Mouse (Mus musculus): ENCODE data around the gene Ankrd27. TPM values are rescaled to one million over a fixed set of nuclear protein-coding genes. Genes with fewer than 3 reads are reported as not detected.

Ankrd27 gene
- total and polyA plus RNA-seq, 3 experiments = 49.0 to 103 (median 74.9) TPM

Other genes starting within 250 kb of the Ankrd27 start
- 11.9 and 15.3 TPM in 2 replicates for gene Faap24, start 189.4 kb upstream of the Ankrd27 start, total RNA-seq (2012; rRNA removed)
- gene Faap24, start 189.4 kb upstream of the Ankrd27 start, polyA plus RNA-seq (2012; ENCODE audit: insufficient read depth in 1 of 2, insufficient read length in 2 of 2, low read depth in 1 of 2, low replicate concordance in 2 of 2, missing spikeins in 1 of 2) = 10 to 100 TPM in 1 of 2 experiments, not detected in 1; 26.7 TPM
- gene Cep89, start 189.2 kb upstream of the Ankrd27 start, total RNA-seq (2012; rRNA removed) = 13.1 and 15.8 TPM in 2 replicates
- 10 to 100 TPM in 1 of 2 experiments, not detected in 1; 44.5 TPM for gene Cep89, start 189.2 kb upstream of the Ankrd27 start, polyA plus RNA-seq (2012; ENCODE audit: insufficient read depth in 1 of 2, insufficient read length in 2 of 2, low read depth in 1 of 2, low replicate concordance in 2 of 2, missing spikeins in 1 of 2)
- not detected in 2 replicates for gene Slc7a9, start 137.4 kb upstream of the Ankrd27 start, total RNA-seq (2012; rRNA removed)
- gene Slc7a9, start 137.4 kb upstream of the Ankrd27 start, polyA plus RNA-seq (2012; ENCODE audit: insufficient read depth in 1 of 2, insufficient read length in 2 of 2, low read depth in 1 of 2, low replicate concordance in 2 of 2, missing spikeins in 1 of 2) = not detected
- gene Tdrd12, start 48.5 kb upstream of the Ankrd27 start, total RNA-seq (2012; rRNA removed) = 0.26 and 0.50 TPM in 2 replicates
- gene Tdrd12, start 48.5 kb upstream of the Ankrd27 start, polyA plus RNA-seq (2012; ENCODE audit: insufficient read depth in 1 of 2, insufficient read length in 2 of 2, low read depth in 1 of 2, low replicate concordance in 2 of 2, missing spikeins in 1 of 2) = under 1 TPM in 1 of 2 experiments, not detected in 1; 0.25 TPM
- 83.2 and 89.1 TPM in 2 replicates for gene Nudt19, start 29.9 kb upstream of the Ankrd27 start, total RNA-seq (2012; rRNA removed)
- gene Nudt19, start 29.9 kb upstream of the Ankrd27 start, polyA plus RNA-seq (2012; ENCODE audit: insufficient read depth in 1 of 2, insufficient read length in 2 of 2, low read depth in 1 of 2, low replicate concordance in 2 of 2, missing spikeins in 1 of 2) = 100 to 1,000 TPM in 1 of 2 experiments, 10 to 100 TPM in 1; 67.6 to 631 TPM
- 0.10 and 0.12 TPM in 2 replicates for gene Rgs9bp, start 662 bp upstream of the Ankrd27 start, total RNA-seq (2012; rRNA removed)
- under 1 TPM in 1 of 2 experiments, not detected in 1; 0.43 TPM for gene Rgs9bp, start 662 bp upstream of the Ankrd27 start, polyA plus RNA-seq (2012; ENCODE audit: insufficient read depth in 1 of 2, insufficient read length in 2 of 2, low read depth in 1 of 2, low replicate concordance in 2 of 2, missing spikeins in 1 of 2)
- gene Pdcd5, start 61.3 kb downstream of the Ankrd27 start, total RNA-seq (2012; rRNA removed) = 221 and 232 TPM in 2 replicates
- 1,000 to 10,000 TPM in 1 of 2 experiments, 100 to 1,000 TPM in 1; 118 to 1,267 TPM for gene Pdcd5, start 61.3 kb downstream of the Ankrd27 start, polyA plus RNA-seq (2012; ENCODE audit: insufficient read depth in 1 of 2, insufficient read length in 2 of 2, low read depth in 1 of 2, low replicate concordance in 2 of 2, missing spikeins in 1 of 2)
- 5.6 and 7.4 TPM in 2 replicates for gene Dpy19l3, start 168.2 kb downstream of the Ankrd27 start, total RNA-seq (2012; rRNA removed)
- 1 to 10 TPM in 1 of 2 experiments, not detected in 1; 9.9 TPM for gene Dpy19l3, start 168.2 kb downstream of the Ankrd27 start, polyA plus RNA-seq (2012; ENCODE audit: insufficient read depth in 1 of 2, insufficient read length in 2 of 2, low read depth in 1 of 2, low replicate concordance in 2 of 2, missing spikeins in 1 of 2)
- gene Zfp507, start 216.8 kb downstream of the Ankrd27 start, total RNA-seq (2012; rRNA removed) = 16.0 and 16.4 TPM in 2 replicates
- gene Zfp507, start 216.8 kb downstream of the Ankrd27 start, polyA plus RNA-seq (2012; ENCODE audit: insufficient read depth in 1 of 2, insufficient read length in 2 of 2, low read depth in 1 of 2, low replicate concordance in 2 of 2, missing spikeins in 1 of 2) = 10 to 100 TPM; 17.7 to 67.2 TPM